Mouse (Mus musculus) A20 (cell line): ENCODE measurements around the gene Sema6b.
"Not testable (repeated sequence)": the region's sequence is repeated elsewhere in the genome, so short reads cannot be mapped to it uniquely, and the experiment has no call there.

Experiments used
- DNase-seq: peaks from one replicate; pipeline ENCODE4 v3.0.0-alpha.2; 2011; ENCODE audit warnings: low read depth, low spot score

Gene Sema6b

DNA sequence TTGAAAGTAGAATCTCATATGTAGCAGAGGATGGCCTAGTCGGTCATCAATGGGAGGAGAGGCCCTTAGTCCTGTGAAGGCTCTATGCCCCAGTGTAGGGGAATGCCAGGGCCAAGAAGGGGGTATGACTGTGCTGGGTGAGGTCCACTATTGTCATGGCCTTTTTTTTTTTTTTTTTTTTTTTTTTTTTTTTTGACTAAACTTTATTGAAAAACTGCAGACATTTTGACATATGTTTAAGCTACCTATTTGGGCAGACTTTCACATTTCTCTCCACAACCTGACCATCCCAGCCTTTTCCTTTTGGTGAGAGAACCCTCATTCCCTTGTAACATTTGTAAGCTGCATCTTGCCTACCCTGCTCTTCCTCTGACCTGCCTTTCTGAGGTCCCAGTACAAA is 47.8 kb downstream of the Sema6b start:
- no peak for DNase-seq

DNA sequence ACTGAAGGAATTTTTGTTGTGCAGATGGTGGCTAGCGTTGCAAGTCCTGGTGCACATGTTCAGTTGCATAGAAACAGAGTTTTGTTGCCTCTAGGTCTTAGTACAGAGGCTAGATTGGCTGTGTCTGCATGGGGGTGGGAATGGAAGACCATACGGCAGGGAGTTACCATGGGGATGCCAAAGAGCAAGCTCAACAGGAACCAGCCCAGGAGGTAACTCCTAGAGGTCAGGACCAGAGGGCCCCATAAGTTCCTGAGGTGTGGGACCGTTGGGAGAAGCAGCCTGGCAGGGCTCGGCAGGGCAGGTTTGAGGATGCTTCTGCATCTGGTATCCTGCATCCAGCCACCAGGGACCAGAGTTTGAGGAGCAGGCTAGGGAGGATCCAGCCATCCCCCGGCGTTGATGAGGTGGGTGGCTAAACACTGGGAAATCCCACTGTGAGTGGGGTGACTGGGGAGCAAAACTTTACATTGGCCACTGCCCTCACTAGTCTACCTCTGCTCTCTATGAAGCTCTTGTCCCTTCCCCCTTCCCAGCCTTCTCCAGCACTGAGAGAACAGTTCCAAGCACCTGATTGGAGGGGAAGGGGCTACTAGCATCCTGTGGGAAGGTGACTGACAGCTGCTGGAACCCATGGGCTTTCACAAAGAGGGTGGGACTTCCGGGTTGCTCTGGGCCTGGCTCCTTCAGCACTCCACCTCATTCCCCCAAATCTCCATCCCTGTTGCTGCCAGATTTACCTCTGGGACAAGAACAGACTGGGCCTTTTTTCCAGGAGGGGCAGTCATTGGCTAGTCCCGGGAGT is 59.2 kb downstream of the Sema6b start:
- DNase-seq: peak; percentile 62

- no peak for DNase-seq
Observed at GRCm38 (mm10) chr17:56079921-56080320, 60.2 kb downstream of the Sema6b start.

GRCm38 (mm10) chr17:56078880-56079795 is 61.0 kb downstream of the Sema6b start, which contains the start of gene Hdgfl2:
Gene Hdgfl2 (plus strand): TSS chr17:56079634.
- peak; percentile 100 for DNase-seq

GRCm38 (mm10) chr17:56078361-56078760 is 61.8 kb downstream of the Sema6b start:
- not testable (repeated sequence) for DNase-seq

DNA sequence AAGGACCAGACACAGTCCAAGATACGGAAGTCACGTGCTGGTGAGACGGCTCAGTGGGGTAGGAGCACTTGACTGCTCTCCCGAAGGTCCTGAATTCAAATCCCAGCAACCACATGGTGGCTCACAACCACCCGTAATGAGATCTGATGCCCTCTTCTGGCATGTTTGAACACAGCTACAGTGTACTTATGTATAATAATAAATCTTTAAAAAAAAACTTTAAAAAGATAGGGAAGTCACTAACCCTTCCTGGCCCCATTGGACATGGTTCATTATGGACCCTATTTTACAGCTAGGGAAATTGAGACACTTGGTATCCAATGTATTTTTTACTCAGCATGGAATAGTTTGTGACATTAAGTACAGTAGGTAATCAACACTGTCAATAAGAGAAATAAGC is 62.6 kb downstream of the Sema6b start:
- DNase-seq: peak; percentile 36

GRCm38 (mm10) chr17:56074827-56075208 is 65.3 kb downstream of the Sema6b start, which contains the start of gene Ubxn6:
Gene Ubxn6 (minus strand): TSS chr17:56075028.
- DNase-seq: peak; percentile 97

DNA sequence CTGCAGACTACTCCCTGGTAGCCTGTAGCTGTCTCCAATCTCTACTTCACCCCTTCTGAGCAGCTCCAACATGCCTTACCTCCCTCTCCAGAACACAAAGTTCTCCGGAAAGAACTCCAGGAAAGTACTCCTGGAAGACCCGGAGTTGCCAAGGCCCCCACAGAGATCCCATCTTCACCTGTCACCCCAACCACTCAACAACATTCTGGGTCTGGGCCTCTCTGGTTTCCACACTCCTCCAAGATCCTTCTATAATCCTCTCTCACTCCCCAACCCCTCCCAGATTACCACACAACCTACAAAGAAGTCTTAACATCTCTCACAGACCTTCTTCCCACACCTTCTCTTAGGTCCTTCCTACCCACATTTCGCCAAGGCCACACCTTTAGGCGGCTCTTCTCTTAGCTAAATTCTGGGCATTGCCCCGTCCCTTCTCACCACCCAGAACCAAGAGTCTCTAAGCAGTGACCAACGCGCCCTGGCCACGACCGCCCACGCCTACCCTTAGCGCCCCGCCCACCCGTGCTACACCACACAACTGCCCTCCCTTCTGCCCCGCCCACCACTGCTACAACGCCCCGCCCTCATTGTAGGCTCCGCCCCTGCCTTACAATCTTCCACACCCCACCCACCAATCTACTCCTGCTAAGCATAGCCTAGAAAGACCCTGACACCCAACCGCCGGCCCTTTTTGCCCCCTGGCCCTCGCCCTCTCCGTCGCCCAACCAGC is 65.9 kb downstream of the Sema6b start:
- DNase-seq: peak; percentile 92
